Mouse (Mus musculus): ENCODE measurements around the gene Bckdhb. TPM values are rescaled to one million over a fixed set of nuclear protein-coding genes. Genes with fewer than 3 reads are reported as not detected.

Gene Bckdhb
- polyA plus RNA-seq, 1 experiment: 5.4 TPM

DNA sequence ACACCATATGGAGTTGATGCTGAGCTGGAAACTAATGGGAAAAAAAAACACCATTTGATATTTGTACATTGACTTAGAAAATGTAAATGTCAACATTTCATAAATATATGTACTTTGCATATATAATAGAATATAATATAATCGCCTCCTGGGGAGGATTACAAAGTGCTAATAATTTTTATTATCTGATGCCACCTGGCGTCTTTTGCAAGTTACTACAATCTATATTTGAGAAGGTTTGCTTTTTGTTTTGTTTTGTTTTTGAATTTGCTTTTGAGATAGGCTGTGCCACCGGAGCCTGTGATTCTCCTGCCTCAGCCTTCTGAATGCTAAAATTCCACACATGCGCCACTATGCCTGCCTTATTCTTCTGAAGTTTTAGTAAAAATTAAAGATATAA lies 19.1 kb upstream of the Bckdhb start:
- Histone ChIP-seq H3K4me3 (ENCODE audit: extremely low read depth, insufficient read depth, insufficient read length) (no peak overlapping the region), H3K27ac (ENCODE audit: insufficient read depth, low read length) (no peak overlapping the region), H3K27me3 (ENCODE audit: control insufficient read depth, insufficient read depth, low read length) (no peaks in the 10 kb centered on the region), H3K4me1 (ENCODE audit: control insufficient read depth, insufficient read depth, insufficient read length) (no peaks in the 10 kb centered on the region), H3K36me3 (ENCODE audit: control insufficient read depth, insufficient read depth, low read length) (no peaks in the 10 kb centered on the region)
- TF ChIP-seq CTCF (IDR thresholded peaks at IDR 0.05; ENCODE audit: extremely low read depth, insufficient read depth, insufficient read length, insufficient replicate concordance) (no peak), POLR2A (IDR thresholded peaks at IDR 0.05; ENCODE audit: low read depth, low read length) (no peak)
- 47% methylated on average over 4 of the region's 4 CpGs for WGBS
- DNase-seq (ENCODE audit: low read depth in 1 of 2, low spot score in 2 of 2): no peak

DNA sequence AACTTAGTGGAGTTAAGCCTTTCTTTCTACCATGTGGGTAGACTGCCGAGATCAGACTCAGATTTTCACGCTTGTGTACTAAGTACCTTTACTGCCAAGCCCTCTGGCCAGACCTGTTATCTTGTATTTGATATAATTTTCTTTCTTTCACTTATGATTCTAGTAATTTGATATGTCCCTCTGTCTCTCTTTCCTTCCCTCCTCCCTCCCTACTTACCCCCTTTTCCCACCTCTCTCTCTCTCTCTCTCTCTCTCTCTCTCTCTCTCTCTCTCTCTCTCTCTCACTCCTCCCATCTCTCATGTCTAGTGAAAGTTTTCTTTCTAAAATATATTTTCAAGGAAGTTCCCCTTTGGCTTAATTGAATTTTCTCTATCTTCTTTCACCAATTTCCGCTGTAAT lies 17.9 kb upstream of the Bckdhb start:
- H3K4me1 ChIP-seq (ENCODE audit: control insufficient read depth, insufficient read depth, insufficient read length): no peaks in the 10 kb centered on the region
- H3K27me3 ChIP-seq (ENCODE audit: control insufficient read depth, insufficient read depth, low read length): no peaks in the 10 kb centered on the region
- no peaks in the 10 kb centered on the region for H3K36me3 ChIP-seq (ENCODE audit: control insufficient read depth, insufficient read depth, low read length)
- no peak for TF ChIP-seq POLR2A (IDR thresholded peaks at IDR 0.05; ENCODE audit: low read depth, low read length)
- no peak for TF ChIP-seq CTCF (IDR thresholded peaks at IDR 0.05; ENCODE audit: extremely low read depth, insufficient read depth, insufficient read length, insufficient replicate concordance)
- H3K27ac ChIP-seq (ENCODE audit: insufficient read depth, low read length): no peak overlapping the region
- 85% methylated on average over 3 of the region's 3 CpGs for WGBS
- no peak overlapping the region for H3K4me3 ChIP-seq (ENCODE audit: extremely low read depth, insufficient read depth, insufficient read length)
- no peak for DNase-seq (ENCODE audit: low read depth in 1 of 2, low spot score in 2 of 2)

DNA sequence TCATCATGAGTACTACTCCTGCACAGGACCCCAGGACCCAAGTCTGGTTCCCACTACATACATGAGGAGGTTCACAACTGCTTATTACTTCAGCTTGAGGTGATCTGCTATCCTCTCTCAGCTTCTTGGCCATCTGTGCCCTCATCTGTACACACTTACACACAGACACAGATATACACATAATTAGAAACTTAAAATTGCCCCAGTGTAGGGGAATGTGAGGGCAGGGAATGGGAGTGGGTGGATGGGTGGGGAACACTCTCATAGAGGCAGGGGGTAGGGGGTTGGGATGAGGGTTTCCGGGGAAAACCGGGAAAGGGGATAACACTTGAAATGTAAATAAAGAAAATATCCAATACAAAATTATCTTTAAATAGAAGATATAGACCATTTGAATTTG lies 15.1 kb upstream of the Bckdhb start:
- H3K27me3 ChIP-seq (ENCODE audit: control insufficient read depth, insufficient read depth, low read length): no peaks in the 10 kb centered on the region
- H3K27ac ChIP-seq (ENCODE audit: insufficient read depth, low read length): no peak overlapping the region
- no peak for TF ChIP-seq CTCF (IDR thresholded peaks at IDR 0.05; ENCODE audit: extremely low read depth, insufficient read depth, insufficient read length, insufficient replicate concordance)
- no peak for TF ChIP-seq POLR2A (IDR thresholded peaks at IDR 0.05; ENCODE audit: low read depth, low read length)
- DNase-seq (ENCODE audit: low read depth in 1 of 2, low spot score in 2 of 2): no peak
- no peaks in the 10 kb centered on the region for H3K36me3 ChIP-seq (ENCODE audit: control insufficient read depth, insufficient read depth, low read length)
- 88% methylated on average over 2 of the region's 2 CpGs for WGBS
- H3K4me1 ChIP-seq (ENCODE audit: control insufficient read depth, insufficient read depth, insufficient read length): no peaks in the 10 kb centered on the region
- no peak overlapping the region for H3K4me3 ChIP-seq (ENCODE audit: extremely low read depth, insufficient read depth, insufficient read length)

DNA sequence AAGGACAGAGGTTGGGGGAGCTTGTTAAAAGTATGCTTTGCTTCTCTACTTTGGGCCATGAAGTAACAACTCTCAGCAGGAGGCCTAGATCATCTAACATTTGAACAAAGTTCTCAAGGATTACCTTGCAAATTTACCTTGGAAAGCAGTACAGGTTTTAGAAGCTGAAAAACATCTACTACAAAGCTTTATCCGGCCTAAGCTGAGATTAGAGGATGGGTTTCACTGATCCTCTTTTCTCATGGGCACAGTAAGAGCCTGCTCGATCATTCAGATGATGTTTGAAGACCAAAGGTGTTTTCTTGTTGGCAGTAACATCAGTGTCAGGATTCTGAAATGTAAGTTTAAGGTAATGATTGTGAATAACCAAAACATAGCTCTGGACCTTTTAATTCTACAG lies 14.0 kb upstream of the Bckdhb start:
- DNase-seq (ENCODE audit: low read depth in 1 of 2, low spot score in 2 of 2): no peak
- no peaks in the 10 kb centered on the region for H3K36me3 ChIP-seq (ENCODE audit: control insufficient read depth, insufficient read depth, low read length)
- 90% methylated on average over 2 of the region's 2 CpGs for WGBS
- TF ChIP-seq CTCF (IDR thresholded peaks at IDR 0.05; ENCODE audit: extremely low read depth, insufficient read depth, insufficient read length, insufficient replicate concordance) (no peak), POLR2A (IDR thresholded peaks at IDR 0.05; ENCODE audit: low read depth, low read length) (no peak)
- H3K4me3 ChIP-seq (ENCODE audit: extremely low read depth, insufficient read depth, insufficient read length): no peak overlapping the region
- no peaks in the 10 kb centered on the region for H3K27me3 ChIP-seq (ENCODE audit: control insufficient read depth, insufficient read depth, low read length)
- no peak overlapping the region for H3K27ac ChIP-seq (ENCODE audit: insufficient read depth, low read length)
- H3K4me1 ChIP-seq (ENCODE audit: control insufficient read depth, insufficient read depth, insufficient read length): no peaks in the 10 kb centered on the region

DNA sequence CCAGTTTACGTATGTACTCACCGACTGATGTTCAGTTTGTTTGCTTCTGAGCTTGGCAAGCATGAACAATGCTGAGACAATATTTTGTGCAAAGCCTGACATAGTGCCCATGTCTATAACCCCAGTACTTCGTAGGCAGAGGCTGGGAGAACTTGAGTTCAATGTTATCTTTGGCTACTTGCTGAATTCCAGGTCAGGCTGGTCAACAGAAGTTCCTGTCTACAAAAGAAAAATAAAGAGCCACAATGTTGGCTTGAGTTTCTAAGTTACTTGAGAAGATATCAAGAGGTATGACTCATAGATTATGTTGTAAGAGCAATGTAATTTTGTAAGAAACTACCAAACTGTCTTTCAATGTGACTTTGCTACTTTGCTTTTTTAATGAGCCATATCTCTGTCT lies 2.9 kb upstream of the Bckdhb start:
- Histone ChIP-seq H3K4me3 (ENCODE audit: extremely low read depth, insufficient read depth, insufficient read length) (no peak overlapping the region), H3K27me3 (ENCODE audit: control insufficient read depth, insufficient read depth, low read length) (no peaks in the 10 kb centered on the region), H3K27ac (ENCODE audit: insufficient read depth, low read length) (no peak overlapping the region), H3K36me3 (ENCODE audit: control insufficient read depth, insufficient read depth, low read length) (no peaks in the 10 kb centered on the region), H3K4me1 (ENCODE audit: control insufficient read depth, insufficient read depth, insufficient read length) (no peaks in the 10 kb centered on the region; the same call in none of the 2 replicates)
- WGBS: 83% methylated on average over 3 of the region's 3 CpGs
- TF ChIP-seq POLR2A (IDR thresholded peaks at IDR 0.05; ENCODE audit: low read depth, low read length): no peak
- no peak for DNase-seq (ENCODE audit: low read depth in 1 of 2, low spot score in 2 of 2)

DNA sequence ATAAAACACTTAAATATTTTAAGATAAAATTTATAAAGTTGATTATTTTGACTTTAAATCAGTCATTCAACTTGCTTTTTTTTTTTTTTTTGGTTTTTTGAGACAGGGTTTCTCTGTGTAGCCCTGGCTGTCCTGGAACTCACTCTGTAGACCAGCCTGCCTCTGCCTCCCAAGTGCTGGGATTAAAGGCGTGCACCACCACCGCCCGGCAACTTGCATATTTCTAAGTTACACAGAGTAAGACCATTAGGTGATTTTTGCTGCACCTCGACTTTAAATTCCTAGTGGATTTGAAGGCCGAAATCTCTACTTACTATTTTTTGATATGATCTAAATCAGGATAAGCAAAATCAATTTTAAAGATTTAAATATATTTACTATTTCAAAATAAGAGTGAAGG lies 589 bp upstream of the Bckdhb start:
- Histone ChIP-seq H3K36me3 (ENCODE audit: control insufficient read depth, insufficient read depth, low read length) (no peaks in the 10 kb centered on the region), H3K4me3 (ENCODE audit: extremely low read depth, insufficient read depth, insufficient read length) (no peak overlapping the region), H3K27me3 (ENCODE audit: control insufficient read depth, insufficient read depth, low read length) (no peaks in the 10 kb centered on the region), H3K27ac (ENCODE audit: insufficient read depth, low read length) (no peak overlapping the region), H3K4me1 (ENCODE audit: control insufficient read depth, insufficient read depth, insufficient read length) (no peaks in the 10 kb centered on the region; the same call in none of the 2 replicates)
- 87% methylated on average over 5 of the region's 5 CpGs for WGBS
- TF ChIP-seq CTCF (IDR thresholded peaks at IDR 0.05; ENCODE audit: extremely low read depth, insufficient read depth, insufficient read length, insufficient replicate concordance): no peak
- TF ChIP-seq POLR2A (IDR thresholded peaks at IDR 0.05; ENCODE audit: low read depth, low read length): no peak
- DNase-seq (ENCODE audit: low read depth in 1 of 2, low spot score in 2 of 2): no peak

DNA sequence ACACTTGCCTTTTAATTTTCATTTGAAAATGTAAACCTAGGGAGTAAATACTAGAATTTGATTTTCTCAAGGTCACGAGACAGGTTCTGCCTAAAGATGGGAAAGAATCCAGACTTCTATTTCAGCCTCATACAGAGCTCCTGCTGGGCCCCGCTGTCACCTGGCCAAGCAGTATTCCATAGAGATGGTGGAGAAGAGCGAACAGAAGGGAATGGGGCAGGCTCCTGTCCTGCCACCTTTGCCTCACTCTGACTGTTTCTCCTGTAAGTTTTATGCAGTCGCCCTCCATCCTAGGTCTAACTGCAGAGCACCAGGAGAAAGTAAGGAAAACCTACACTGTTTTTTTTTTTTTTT lies 720 bp downstream of the Bckdhb start:
- WGBS: 81% methylated on average over 4 of the region's 4 CpGs

More for the DNA sequence above, 720 bp downstream of the Bckdhb start:
- no peaks in the 10 kb centered on the region for H3K27me3 ChIP-seq (ENCODE audit: control insufficient read depth, insufficient read depth, low read length)
- H3K27ac ChIP-seq (ENCODE audit: insufficient read depth, low read length): no peak overlapping the region
- H3K4me3 ChIP-seq (ENCODE audit: extremely low read depth, insufficient read depth, insufficient read length): no peak overlapping the region
- H3K36me3 ChIP-seq (ENCODE audit: control insufficient read depth, insufficient read depth, low read length): no peaks in the 10 kb centered on the region
- no peaks in the 10 kb centered on the region; the same call in none of the 2 replicates for H3K4me1 ChIP-seq (ENCODE audit: control insufficient read depth, insufficient read depth, insufficient read length)
- no peak for DNase-seq (ENCODE audit: low read depth in 1 of 2, low spot score in 2 of 2)
- TF ChIP-seq POLR2A (IDR thresholded peaks at IDR 0.05; ENCODE audit: low read depth, low read length): no peak
- no peak for TF ChIP-seq CTCF (IDR thresholded peaks at IDR 0.05; ENCODE audit: extremely low read depth, insufficient read depth, insufficient read length, insufficient replicate concordance)

All from spleen, adult 2 months (tissue).